In the genomic region with DNA sequence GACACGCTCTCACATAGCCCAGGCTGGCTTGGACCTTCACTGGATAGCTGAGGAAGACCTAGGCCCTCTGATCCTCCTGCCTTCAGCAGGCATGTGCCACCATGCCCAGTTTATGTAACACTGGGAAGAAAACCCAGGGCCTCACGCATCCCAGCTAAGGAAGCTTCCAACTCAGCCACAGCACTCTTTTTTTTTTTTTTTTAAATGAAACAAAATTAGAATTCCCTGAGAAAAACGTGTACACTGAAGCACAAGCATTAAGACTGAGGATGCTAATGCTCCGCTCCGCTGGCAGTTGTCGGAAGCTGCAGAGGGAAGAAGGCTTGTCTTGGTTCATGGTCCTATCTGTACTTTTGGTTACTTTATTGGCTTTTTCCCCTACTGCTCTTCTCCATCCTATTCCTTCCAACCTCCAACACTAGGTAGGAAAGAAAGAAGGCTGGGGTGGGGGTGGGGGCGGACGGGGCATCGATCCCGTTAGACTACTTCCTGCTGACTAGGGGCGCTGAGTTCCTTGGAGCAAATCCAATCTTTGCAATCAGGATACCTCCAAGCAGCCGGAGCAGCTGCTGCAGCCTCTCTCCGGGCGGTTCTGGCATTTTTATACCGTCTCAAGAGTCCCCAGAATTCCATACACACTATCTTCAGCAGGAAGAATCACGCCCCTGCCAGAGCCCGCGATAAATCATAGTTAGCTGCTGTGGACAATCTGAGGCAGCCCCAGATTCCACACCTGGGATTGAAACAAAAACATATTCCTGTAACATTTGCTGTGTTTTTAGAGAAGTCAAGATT, we compare ENCODE assay signal across 8 mouse cellular contexts. TPM values are rescaled to one million over a fixed set of nuclear protein-coding genes. Genes with fewer than 3 reads are reported as not detected.
A peak's percentile ranks its signal among the peaks of the same experiment; 100 is the strongest.
DNase-seq lines count a peak whose midpoint lies in the region; ATAC-seq and TF ChIP-seq lines count a peak whose summit lies in the region.

No protein-coding gene starts in this region.

- no peaks in the 10 kb centered on the region for H3K27me3 ChIP-seq in cerebellum, adult 2 months (ENCODE audit: control insufficient read depth, insufficient read depth, low read length)
- H3K27me3 ChIP-seq in limb, embryonic 12.5 days, result no peaks in the 10 kb centered on the region
- no peaks in the 10 kb centered on the region for H3K27me3 ChIP-seq in stomach, embryonic 15.5 days (replicated peaks)

- no peaks in the 10 kb centered on the region for H3K36me3 ChIP-seq in limb, embryonic 12.5 days
- H3K36me3 ChIP-seq in stomach, embryonic 15.5 days, result no peaks in the 10 kb centered on the region

- peak overlapping the region; percentile 54 for H3K4me2 ChIP-seq in limb, embryonic 12.5 days
- peak overlapping the region; percentile 53 for H3K4me2 ChIP-seq in stomach, embryonic 15.5 days

- no peak for ATAC-seq in limb, embryonic 12.5 days (ENCODE audit: insufficient number of reproducible peaks, insufficient read depth, low FRiP score, low TSS enrichment, low read depth)
- no peak for ATAC-seq in stomach, embryonic 15.5 days (ENCODE audit: insufficient read depth, low FRiP score, low read depth)
- no peak for ATAC-seq in megakaryocyte, adult 5-6 weeks (ENCODE audit: poor library complexity, severe bottlenecking)

- no peak for TF ChIP-seq POLR2A in cerebellum, adult 2 months (IDR thresholded peaks at IDR 0.05; ENCODE audit: borderline replicate concordance, insufficient read depth, low read length)

- 0 out of 2 replicates have a peak, but pooled peaks cover 7% of the 10 kb centered on the region for H3K9me3 ChIP-seq in limb, embryonic 12.5 days
- H3K9me3 ChIP-seq in stomach, embryonic 15.5 days, result no peaks in the 10 kb centered on the region

- H3K9ac ChIP-seq in limb, embryonic 12.5 days (replicated peaks), result 0 out of 2 replicates have a peak overlapping the region, but pooled peaks have one; percentile 18
- H3K9ac ChIP-seq in stomach, embryonic 15.5 days, result peak overlapping the region; percentile 29; the same call in 1 of the 2 replicates

- H3K27ac ChIP-seq in cerebellum, adult 2 months (ENCODE audit: insufficient read depth, low read length), result no peak overlapping the region
- H3K27ac ChIP-seq in limb, embryonic 12.5 days, result peak overlapping the region; percentile 91
- peak overlapping the region; percentile 80 for H3K27ac ChIP-seq in stomach, embryonic 15.5 days

- 54% methylated on average over 18 of the region's 18 CpGs for WGBS in cerebellum, adult 2 months
- WGBS in limb, embryonic 12.5 days, result 34% methylated on average over 18 of the region's 18 CpGs
- WGBS in stomach, embryonic 15.5 days, result 28% methylated on average over 18 of the region's 18 CpGs

- peaks cover 3% of the 10 kb centered on the region; the same call in 1 of the 2 replicates for H3K4me1 ChIP-seq in cerebellum, adult 2 months (ENCODE audit: control insufficient read depth, insufficient read depth, low read length)
- H3K4me1 ChIP-seq in limb, embryonic 12.5 days (replicated peaks), result peaks cover 27% of the 10 kb centered on the region
- H3K4me1 ChIP-seq in stomach, embryonic 15.5 days, result peaks cover 21% of the 10 kb centered on the region

- peak; percentile 7 for DNase-seq in cerebellum, adult 11-12 months
- no peak for DNase-seq in cerebellum, adult 2 months
- DNase-seq in right cerebral cortex, postnatal 10 days (ENCODE audit: low spot score in 2 of 2), result peak; percentile 30 to 55
- DNase-seq in right cerebral cortex, postnatal 4 days, result no peak
- DNase-seq in layer of hippocampus, adult 8-10 months (ENCODE audit: low spot score in 2 of 2), result no peak

- H3K4me3 ChIP-seq in cerebellum, adult 2 months (replicated peaks; ENCODE audit: insufficient read depth, low read depth, low read length), result no peak overlapping the region
- H3K4me3 ChIP-seq in limb, embryonic 12.5 days (replicated peaks), result peak overlapping the region; percentile 29
- H3K4me3 ChIP-seq in stomach, embryonic 15.5 days (replicated peaks), result peak overlapping the region; percentile 32

- no peak for TF ChIP-seq CTCF in cerebellum, adult 2 months (IDR thresholded peaks at IDR 0.05; ENCODE audit: borderline replicate concordance, insufficient read depth, low read depth, low read length)

RNA-seq across cellular contexts. Expression of gene Sept9, which starts 25.2 kb away (rescaled TPM):
- 9.6 and 13.3 TPM in 2 replicates for polyA plus RNA-seq in cerebellum, adult 2 months (2012; rRNA removed)
- polyA plus RNA-seq in limb, embryonic 12.5 days (2016; fragmentation: Nextera tagmentation; extraction: Ambion mirVana), result 230 and 234 TPM in 2 replicates
- polyA plus RNA-seq in stomach, embryonic 15.5 days (2015; fragmentation: Nextera tagmentation; extraction: Ambion mirVana), result 107 and 121 TPM in 2 replicates
- total RNA-seq in megakaryocyte, adult 5-6 weeks (2015), result 162 and 178 TPM in 2 replicates
- 335 and 338 TPM in 2 replicates for total RNA-seq in megakaryocyte, adult 5-6 weeks (2017)
- 100 to 1,000 TPM in 3 of 4 experiments, 10 to 100 TPM in 1; 99.5 to 109 (median 104) TPM for total RNA-seq in layer of hippocampus, adult 8-10 months (2022)

RNA-seq across cellular contexts. Expression of gene Sec14l1, which starts 59.3 kb away (rescaled TPM):
- polyA plus RNA-seq in cerebellum, adult 2 months (2012; rRNA removed), result 124 and 137 TPM in 2 replicates
- polyA plus RNA-seq in limb, embryonic 12.5 days (2016; fragmentation: Nextera tagmentation; extraction: Ambion mirVana), result 52.6 and 57.5 TPM in 2 replicates
- polyA plus RNA-seq in stomach, embryonic 15.5 days (2015; fragmentation: Nextera tagmentation; extraction: Ambion mirVana), result 48.0 and 49.5 TPM in 2 replicates
- 24.3 and 29.1 TPM in 2 replicates for total RNA-seq in megakaryocyte, adult 5-6 weeks (2015)
- total RNA-seq in megakaryocyte, adult 5-6 weeks (2017), result 32.3 and 41.7 TPM in 2 replicates
- total RNA-seq in layer of hippocampus, adult 8-10 months (2022), result 100 to 1,000 TPM; 221 to 238 (median 233) TPM

Comparison
In these comparisons a context has a peak if more than half of its experiments do, and no peak if none do; other contexts are left out.
1. DNase-seq: peak in cerebellum, adult 11-12 months (single experiment) and right cerebral cortex, postnatal 10 days (2 of 2); none in cerebellum, adult 2 months (0 of 2), right cerebral cortex, postnatal 4 days (single experiment) and layer of hippocampus, adult 8-10 months (0 of 2).